Mouse (Mus musculus) C2C12 (cell line): Measurements from ENCODE around the gene Plekhg6.

Experiments used
- CTCF ChIP-seq: IDR thresholded peaks from one replicate; pipeline ENCODE4 v1.5.1; 2011; ENCODE audit not compliant: control insufficient read depth, insufficient read depth, insufficient read length
- MAX ChIP-seq: IDR thresholded peaks from one replicate; pipeline ENCODE4 v1.6.1; 2011; ENCODE audit warnings: mild to moderate bottlenecking, control low read depth
- MYOD1 ChIP-seq: IDR thresholded peaks from one replicate; pipeline ENCODE4 v1.6.1; 2011; ENCODE audit warnings: low read depth; ENCODE audit not compliant: control insufficient read depth, insufficient read length
- MYOG ChIP-seq: IDR thresholded peaks from one replicate; pipeline ENCODE4 v1.6.1; 2011; ENCODE audit not compliant: control insufficient read depth, insufficient read length; ENCODE audit errors: extremely low read depth
- USF1 ChIP-seq: IDR thresholded peaks from one replicate; pipeline ENCODE4 v1.6.1; 2011; ENCODE audit warnings: low read depth, mild to moderate bottlenecking, control low read depth, moderate library complexity

DNA sequence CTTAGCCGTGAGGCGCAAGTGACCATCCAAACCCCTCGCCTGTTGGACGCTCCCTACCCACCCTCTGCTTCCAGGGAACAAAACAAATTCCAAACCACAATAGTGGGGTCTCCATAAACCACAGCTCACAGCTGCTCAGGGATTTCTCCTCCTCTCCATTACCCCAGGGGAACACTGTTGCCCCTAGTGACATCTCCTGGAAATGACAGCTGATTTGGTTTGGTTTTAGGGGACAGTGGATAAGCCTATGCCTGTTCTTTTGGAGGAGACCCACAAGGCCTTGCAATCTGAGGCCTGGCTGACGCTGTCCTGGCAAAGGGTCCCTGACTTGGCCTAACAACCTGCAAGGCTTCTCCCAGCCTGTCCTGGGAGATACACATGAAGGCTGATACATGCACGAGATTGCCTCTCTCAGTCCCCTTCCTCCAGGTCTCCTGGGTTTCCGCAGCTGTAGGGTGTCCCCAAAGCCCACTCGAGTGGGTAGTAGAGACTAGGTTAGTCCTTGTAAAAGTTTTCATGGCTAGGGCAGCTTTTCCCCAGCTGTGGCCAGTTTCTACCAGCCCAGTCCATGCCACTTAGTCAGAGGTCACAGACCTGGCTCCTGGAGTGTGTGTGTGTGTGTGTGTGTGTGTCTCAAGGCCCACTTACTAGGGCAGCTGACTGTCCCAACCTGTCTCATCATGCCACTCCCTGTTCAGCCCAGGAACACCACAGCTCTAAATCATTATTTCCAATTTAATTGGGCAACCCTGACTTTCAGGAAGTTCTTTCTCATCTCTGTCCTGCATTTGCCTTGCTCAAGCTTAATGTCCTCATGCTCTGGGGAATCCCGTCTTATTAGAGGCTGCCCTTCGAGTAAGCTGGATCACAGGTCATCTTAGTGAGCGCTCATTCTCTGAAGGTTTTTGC lies 4.7 kb upstream of the Plekhg6 start:
- TF ChIP-seq CTCF (peak; percentile 0), USF1 (no peak), MYOD1 (no peak), MYOG (no peak), MAX (no peak)
